Mouse (Mus musculus): ENCODE results near the gene Ccdc158. TPM values are rescaled to one million over a fixed set of nuclear protein-coding genes. Genes with fewer than 3 reads are reported as not detected.

The Ccdc158 gene
- polyA plus RNA-seq (2017; shearing (Covaris generic)), result not detected

- ATAC-seq, result peak; percentile 46
These were observed at the start of gene Ccdc158 for GRCm38 (mm10) chr5:92674859-92675573. Ccdc158 (minus strand) TSS chr5:92675271.

GRCm38 (mm10) chr5:92721610-92722009, 46.5 kb upstream of the Ccdc158 start:
- ATAC-seq, result no peak

- no peak for ATAC-seq
These were observed 43.8 kb upstream of the Ccdc158 start for GRCm38 (mm10) chr5:92718856-92719255.

- ATAC-seq, result no peak
These were observed 42.7 kb upstream of the Ccdc158 start for GRCm38 (mm10) chr5:92717666-92718360.

- ATAC-seq, result no peak
These were observed 40.8 kb upstream of the Ccdc158 start for GRCm38 (mm10) chr5:92715890-92716289.

- no peak for ATAC-seq
These were observed 40.2 kb upstream of the Ccdc158 start for GRCm38 (mm10) chr5:92715319-92715718.

- no peak for ATAC-seq
These were observed 39.8 kb upstream of the Ccdc158 start for GRCm38 (mm10) chr5:92714886-92715285.

GRCm38 (mm10) chr5:92712621-92713395, 37.7 kb upstream of the Ccdc158 start:
- ATAC-seq, result no peak

- ATAC-seq, result no peak
These were observed 36.7 kb upstream of the Ccdc158 start for GRCm38 (mm10) chr5:92711666-92712290.

GRCm38 (mm10) chr5:92710779-92711178, 35.7 kb upstream of the Ccdc158 start:
- no peak for ATAC-seq

GRCm38 (mm10) chr5:92707921-92708491, 32.9 kb upstream of the Ccdc158 start:
- ATAC-seq, result no peak

GRCm38 (mm10) chr5:92703671-92704070, 28.6 kb upstream of the Ccdc158 start:
- ATAC-seq, result no peak

GRCm38 (mm10) chr5:92701750-92702149, 26.7 kb upstream of the Ccdc158 start:
- no peak for ATAC-seq

GRCm38 (mm10) chr5:92698837-92699529, 23.9 kb upstream of the Ccdc158 start:
- no peak for ATAC-seq

GRCm38 (mm10) chr5:92698131-92698836, 23.2 kb upstream of the Ccdc158 start:
- no peak for ATAC-seq

- no peak for ATAC-seq
These were observed 19.4 kb upstream of the Ccdc158 start for GRCm38 (mm10) chr5:92694316-92694995.

GRCm38 (mm10) chr5:92693744-92694143, 18.7 kb upstream of the Ccdc158 start:
- ATAC-seq, result no peak

- no peak for ATAC-seq
These were observed 17.3 kb upstream of the Ccdc158 start for GRCm38 (mm10) chr5:92692206-92693007.

- ATAC-seq, result no peak
These were observed 13.5 kb upstream of the Ccdc158 start for GRCm38 (mm10) chr5:92688569-92688968.

GRCm38 (mm10) chr5:92688124-92688523, 13.1 kb upstream of the Ccdc158 start:
- no peak for ATAC-seq
